24 mouse cellular contexts compared by ENCODE assay signal in genomic region chr8:124641599-124641998, GRCm38 (mm10). TPM values are rescaled to one million over a fixed set of nuclear protein-coding genes. Genes with fewer than 3 reads are reported as not detected.
DNase-seq lines count a peak whose midpoint lies in the region; ATAC-seq and TF ChIP-seq lines count a peak whose summit lies in the region.
"Had no signal": no experiment of that assay in that cellular context is flagged by ENCODE, and none has a peak within 500 bp of the region (broad histone marks: within the 10 kb centered on the region; RNA-seq: fewer than 3 reads in every experiment).

No protein-coding gene starts in this region.

- ATAC-seq in heart, embryonic 13.5 days (ENCODE audit: extremely low read depth, insufficient number of reproducible peaks, low FRiP score, low TSS enrichment) = no peak
- ATAC-seq: CD4-positive, CD25-positive, alpha-beta regulatory T cell, adult 4 months; forebrain, embryonic 16.5 days; inflammation-experienced regulatory T-cells, adult 6 months; midbrain, embryonic 15.5 days had no signal

- peak; percentile 53 to 55 for DNase-seq in adrenal gland, postnatal 36 days
- no peak for DNase-seq in adrenal gland, postnatal 25 days
- DNase-seq in heart, adult 8-10 months (ENCODE audit: low spot score) = no peak
- DNase-seq in kidney, adult 2 months = peak; percentile 64
- DNase-seq in kidney, adult 11 months = no peak
- DNase-seq: cerebellum, adult 2 months; cerebellum, postnatal 14 days; kidney, adult 18-20 months; kidney, postnatal 10 days; liver; retina, postnatal 1 day; right cerebral cortex, postnatal 14 days; thymus, postnatal 4 days had no signal

- H3K27ac ChIP-seq in heart, embryonic 13.5 days (replicated peaks) = peak overlapping the region; percentile 99
- peak overlapping the region; percentile 84 for H3K27ac ChIP-seq in kidney, adult 2 months (ENCODE audit: insufficient read depth, low read depth, low read length)
- H3K27ac ChIP-seq: hindbrain, embryonic 10.5 days; hindbrain, embryonic 15.5 days; lung, embryonic 15.5 days; midbrain, embryonic 10.5 days; midbrain, embryonic 15.5 days; neural tube, embryonic 15.5 days had no signal

- H3K4me1 ChIP-seq in heart, embryonic 13.5 days = peaks cover 62% of the 10 kb centered on the region
- peaks cover 33% of the 10 kb centered on the region for H3K4me1 ChIP-seq in kidney, adult 2 months (ENCODE audit: control insufficient read depth, insufficient read depth, low read length)

- TF ChIP-seq CTCF in kidney, adult 2 months (conservative IDR thresholded peaks at IDR 0.05; ENCODE audit: insufficient read depth, insufficient read length, low read depth, low read length) = no peak

- H3K4me3 ChIP-seq in heart, embryonic 13.5 days = no peak overlapping the region
- H3K4me3 ChIP-seq in kidney, adult 2 months (ENCODE audit: insufficient read depth, low read depth, low read length) = no peak overlapping the region
- H3K4me3 ChIP-seq: erythroblast, embryonic 14.5 days; hindbrain, embryonic 10.5 days; hindbrain, embryonic 15.5 days; lung, embryonic 15.5 days; midbrain, embryonic 10.5 days; midbrain, embryonic 15.5 days; neural tube, embryonic 15.5 days had no signal

- peaks cover 69% of the 10 kb centered on the region for H3K36me3 ChIP-seq in heart, embryonic 13.5 days
- H3K36me3 ChIP-seq in kidney, adult 2 months (ENCODE audit: control insufficient read depth, insufficient read depth, low read length) = no peaks in the 10 kb centered on the region

- H3K27me3 ChIP-seq in heart, embryonic 13.5 days (replicated peaks) = no peaks in the 10 kb centered on the region
- H3K27me3 ChIP-seq in kidney, adult 2 months (replicated peaks; ENCODE audit: control insufficient read depth, insufficient read depth, low read length) = no peaks in the 10 kb centered on the region
- H3K27me3 ChIP-seq: hindbrain, embryonic 15.5 days; lung, embryonic 15.5 days; midbrain, embryonic 15.5 days; neural tube, embryonic 15.5 days had no signal

- 74% methylated on average over 8 of the region's 8 CpGs for WGBS in heart, embryonic 13.5 days
- 75% methylated on average over 8 of the region's 8 CpGs for WGBS in kidney, adult 2 months

- TF ChIP-seq POLR2A in kidney, adult 2 months (IDR thresholded peaks at IDR 0.05; ENCODE audit: low read depth, low read length) = no peak

- H3K9ac ChIP-seq in heart, embryonic 13.5 days = no peak overlapping the region
- H3K9ac ChIP-seq: hindbrain, embryonic 15.5 days; lung, embryonic 15.5 days; midbrain, embryonic 15.5 days; neural tube, embryonic 15.5 days had no signal

- H3K9me3 ChIP-seq in heart, embryonic 13.5 days = no peaks in the 10 kb centered on the region
- H3K9me3 ChIP-seq: hindbrain, embryonic 10.5 days; hindbrain, embryonic 15.5 days; lung, embryonic 15.5 days; midbrain, embryonic 10.5 days; midbrain, embryonic 15.5 days; neural tube, embryonic 15.5 days had no signal

- H3K4me2 ChIP-seq in heart, embryonic 13.5 days = no peak overlapping the region
- H3K4me2 ChIP-seq: hindbrain, embryonic 15.5 days; lung, embryonic 15.5 days; midbrain, embryonic 15.5 days; neural tube, embryonic 15.5 days had no signal

RNA-seq across cellular contexts. Expression of gene 2310022B05Rik, which starts 21.6 kb away (rescaled TPM):
- total RNA-seq in adrenal gland, postnatal 36 days (2021) = 10 to 100 TPM; 38.9 to 47.8 TPM
- total RNA-seq in adrenal gland, postnatal 25 days (2021) = 41.0 and 46.1 TPM in 2 replicates
- polyA plus RNA-seq in heart, embryonic 13.5 days (2015; fragmentation: Nextera tagmentation; extraction: Ambion mirVana) = 37.8 TPM in 2 replicates
- 10 to 100 TPM; 42.8 to 61.1 (median 50.7) TPM for total RNA-seq in heart, adult 8-10 months (2022)
- 44.4 and 47.9 TPM in 2 replicates for polyA plus RNA-seq in kidney, adult 2 months (2012; rRNA removed)

Comparison
In these comparisons a context has a peak if more than half of its experiments do, and no peak if none do; other contexts are left out.
1. DNase-seq: peak in adrenal gland, postnatal 36 days (2 of 2) and kidney, adult 2 months (single experiment); none in adrenal gland, postnatal 25 days (single experiment), heart, adult 8-10 months (single experiment) and kidney, adult 11 months (single experiment).